Mouse (Mus musculus) intestine, postnatal 0 days (tissue): ENCODE data around the gene Klf11. TPM values are rescaled to one million over a fixed set of nuclear protein-coding genes. Genes with fewer than 3 reads are reported as not detected.
"Not testable (repeated sequence)": the region's sequence is repeated elsewhere in the genome, so short reads cannot be mapped to it uniquely, and the experiment has no call there.

Source experiments
- ATAC-seq: fragments of 200-750 bp; cut with Nextera tagmentation; 2 replicates; pipeline ENCODE4 v1.8.0; 2017; ENCODE audit warnings: mild to moderate bottlenecking, moderate TSS enrichment, moderate library complexity
- H3K27ac ChIP-seq: fragments of 300-500 bp; sonication (generic); 2 replicates; pipeline ENCODE4 v1.5.1; 2014; ENCODE audit warnings: mild to moderate bottlenecking, low read depth, low read length, moderate library complexity
- H3K27me3 ChIP-seq: fragments of 300-500 bp; sonication (generic); replicated peaks from 2 replicates; pipeline ENCODE4 v1.6.1; 2014; ENCODE audit warnings: low read length, mixed read lengths; ENCODE audit not compliant: control insufficient read depth, insufficient read depth
- H3K36me3 ChIP-seq: fragments of 300-500 bp; sonication (generic); 2 replicates; pipeline ENCODE4 v1.6.1; 2014; ENCODE audit warnings: mild to moderate bottlenecking, moderate library complexity; ENCODE audit not compliant: control insufficient read depth, insufficient read depth
- H3K4me1 ChIP-seq: fragments of 300-500 bp; sonication (generic); replicated peaks from 2 replicates; pipeline ENCODE4 v1.6.1; 2014; ENCODE audit warnings: antibody characterized with exemption, low read length, mixed read lengths; ENCODE audit not compliant: control insufficient read depth, insufficient read depth
- H3K4me2 ChIP-seq: fragments of 300-500 bp; sonication (generic); replicated peaks from 2 replicates; pipeline ENCODE4 v1.6.1; 2014; ENCODE audit warnings: low read depth, mild to moderate bottlenecking, moderate library complexity
- H3K4me3 ChIP-seq: fragments of 300-500 bp; sonication (generic); 2 replicates; pipeline ENCODE4 v1.5.1; 2014; ENCODE audit warnings: low read depth, low read length
- H3K9ac ChIP-seq: fragments of 300-500 bp; sonication (generic); 2 replicates; pipeline ENCODE4 v1.6.1; 2014; ENCODE audit warnings: mild to moderate bottlenecking, low read depth, low read length
- H3K9me3 ChIP-seq: fragments of 300-500 bp; sonication (generic); 2 replicates; pipeline ENCODE4 v1.6.1; 2016; ENCODE audit warnings: mixed run types; ENCODE audit not compliant: control insufficient read depth
- CTCF ChIP-seq: sonication (generic); IDR thresholded peaks from 2 replicates; pipeline ENCODE4 v1.5.1; 2016; ENCODE audit warnings: low read depth, mild to moderate bottlenecking, control low read depth, antibody characterized with exemption, moderate library complexity
- WGBS: fragments of 180-500 bp; shearing (Covaris S2); extraction: QIAGEN DNeasy Blood & Tissue Kit; methylation state at CpG from one replicate; pipeline ENCODE4 v1.1.7; 2014; 5-methylcytosine and 5-hydroxymethylcytosine counted together
- polyA plus RNA-seq: library from polyadenylated mRNA; unstranded; fragments of >200 nt; fragmentation: Nextera tagmentation; extraction: Ambion mirVana; gene quantifications from 2 replicates; pipeline ENCODE4 v1.2.1, GENCODE M21; 2015

The Klf11 gene
- polyA plus RNA-seq, 1 experiment from 2014 or later = 8.1 TPM

DNA sequence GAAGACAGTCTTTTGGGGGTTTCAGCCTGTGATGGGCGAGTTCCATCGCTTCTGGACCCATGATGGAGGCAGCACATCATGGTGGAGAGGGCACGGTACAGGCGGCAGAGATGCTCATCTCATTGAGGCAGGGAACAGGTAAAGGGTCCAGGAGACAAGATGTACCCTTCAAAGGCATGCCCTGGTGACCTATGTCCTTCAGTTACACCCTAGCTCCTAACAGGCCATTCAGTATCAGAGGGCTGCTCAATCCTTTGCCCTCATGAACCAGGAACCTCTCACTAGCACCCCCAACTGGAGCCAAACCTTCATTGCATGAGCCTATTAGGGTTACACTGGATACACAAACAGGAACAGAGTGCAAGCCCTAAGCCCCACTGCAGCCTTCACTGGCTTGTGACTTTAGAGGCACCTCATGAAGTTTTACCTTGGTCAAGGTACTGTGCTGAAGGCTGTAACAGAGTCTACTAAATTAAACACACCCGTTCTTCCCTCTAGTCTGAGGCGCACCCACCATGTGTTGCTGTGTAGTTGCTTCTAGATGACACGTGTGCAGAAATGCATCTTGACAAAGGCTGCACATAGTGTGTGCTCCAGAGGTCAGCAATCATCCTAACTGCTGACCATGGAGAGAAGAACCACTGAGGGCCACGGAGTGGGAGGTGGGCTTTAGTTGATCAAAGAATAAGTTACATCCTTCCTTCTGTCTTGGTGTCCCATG, 46.6 kb downstream of the Klf11 start:
- Histone ChIP-seq H3K36me3 (no peaks in the 10 kb centered on the region), H3K9me3 (no peaks in the 10 kb centered on the region), H3K9ac (no peak overlapping the region), H3K4me1 (no peaks in the 10 kb centered on the region), H3K27ac (no peak overlapping the region), H3K4me2 (no peak overlapping the region), H3K27me3 (no peaks in the 10 kb centered on the region), H3K4me3 (no peak overlapping the region)
- 72% methylated on average over 8 of the region's 8 CpGs for WGBS
- ATAC-seq = peak; percentile 43; the same call in 1 of the 2 replicates
- peak; percentile 48 for TF ChIP-seq CTCF

DNA sequence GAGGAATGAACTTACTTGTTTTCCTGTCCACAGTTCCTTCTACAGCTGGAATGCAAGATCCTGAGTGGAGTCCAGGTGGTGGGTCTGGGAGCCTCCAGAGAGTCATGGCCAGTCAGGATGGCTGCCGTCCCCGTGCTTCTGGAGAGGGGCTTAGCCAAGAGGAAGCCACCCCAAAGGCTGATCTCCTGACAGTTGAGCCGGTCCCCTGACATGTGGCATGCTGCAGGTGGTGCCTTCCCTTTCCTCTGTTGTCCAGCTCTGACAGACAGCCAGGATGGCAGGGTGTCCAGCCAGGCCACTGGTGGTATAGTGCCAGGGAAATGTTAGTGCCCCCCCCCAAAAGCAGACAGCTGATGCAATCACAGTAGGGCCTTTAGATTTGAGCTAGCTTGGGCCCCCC, 47.4 kb downstream of the Klf11 start:
- ATAC-seq = no peak
- H3K4me2 ChIP-seq = no peak overlapping the region
- H3K9me3 ChIP-seq = no peaks in the 10 kb centered on the region
- H3K9ac ChIP-seq = no peak overlapping the region
- no peak for TF ChIP-seq CTCF
- H3K36me3 ChIP-seq = no peaks in the 10 kb centered on the region
- no peak overlapping the region for H3K27ac ChIP-seq
- 82% methylated on average over 3 of the region's 3 CpGs for WGBS
- no peak overlapping the region for H3K4me3 ChIP-seq
- no peaks in the 10 kb centered on the region for H3K4me1 ChIP-seq
- no peaks in the 10 kb centered on the region for H3K27me3 ChIP-seq

DNA sequence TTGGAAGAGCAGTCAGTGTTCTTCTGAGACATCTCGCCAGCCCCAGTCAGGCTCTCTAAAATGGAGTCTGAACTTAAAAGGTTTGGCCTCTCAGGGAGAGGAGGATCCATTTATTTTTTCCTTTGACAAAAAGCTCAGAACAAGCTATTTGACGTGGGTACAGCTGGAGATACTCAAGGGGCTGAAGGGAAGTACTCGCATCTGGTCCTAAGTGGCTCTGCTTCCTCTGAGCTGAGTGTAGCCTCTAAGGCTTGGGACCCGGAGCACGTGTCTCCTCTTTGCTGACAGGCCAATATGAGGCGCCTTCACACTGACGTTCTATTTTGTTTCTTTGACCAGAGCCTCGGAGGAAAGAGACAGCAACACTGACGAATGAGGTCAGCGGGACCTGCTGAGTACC, 48.5 kb downstream of the Klf11 start:
- ATAC-seq = no peak
- no peak for TF ChIP-seq CTCF
- Histone ChIP-seq H3K4me2 (no peak overlapping the region), H3K9me3 (no peaks in the 10 kb centered on the region), H3K4me3 (no peak overlapping the region), H3K9ac (no peak overlapping the region), H3K27me3 (no peaks in the 10 kb centered on the region), H3K4me1 (no peaks in the 10 kb centered on the region), H3K27ac (no peak overlapping the region), H3K36me3 (no peaks in the 10 kb centered on the region)
- WGBS = 61% methylated on average over 10 of the region's 10 CpGs

GRCm38 (mm10) chr12:24701621-24702020, 50.5 kb downstream of the Klf11 start:
- H3K9me3 ChIP-seq, H3K4me3 ChIP-seq, H3K27ac ChIP-seq, H3K36me3 ChIP-seq, ATAC-seq, H3K4me1 ChIP-seq, H3K27me3 ChIP-seq, H3K4me2 ChIP-seq, H3K9ac ChIP-seq: not testable (repeated sequence)
- WGBS = 90% methylated on average over 9 of the region's 9 CpGs
- TF ChIP-seq CTCF = peak; percentile 40; the same call in 1 of the 2 replicates

DNA sequence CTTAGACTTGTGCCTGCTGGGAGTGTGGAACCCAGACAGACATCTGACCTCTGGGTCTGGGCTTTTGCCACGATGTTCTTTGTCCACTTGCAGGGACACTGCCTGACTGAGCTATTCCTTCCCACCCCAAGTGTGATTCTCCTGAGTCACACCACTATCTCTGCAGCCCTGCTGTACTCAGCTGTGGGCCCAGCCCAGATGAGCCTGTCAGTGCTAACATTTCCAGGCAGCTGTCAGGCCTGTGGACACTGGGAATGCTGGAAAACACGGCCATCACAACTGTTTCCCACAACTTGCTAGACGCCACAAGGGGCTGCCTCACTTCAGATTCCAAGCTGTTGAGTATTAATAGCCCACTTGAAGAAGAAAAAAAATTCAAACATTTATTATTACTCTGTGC, 51.9 kb downstream of the Klf11 start:
- TF ChIP-seq CTCF = no peak
- Histone ChIP-seq H3K4me1 (no peaks in the 10 kb centered on the region), H3K9ac (no peak overlapping the region), H3K4me3 (no peak overlapping the region), H3K36me3 (no peaks in the 10 kb centered on the region), H3K4me2 (no peak overlapping the region), H3K9me3 (no peaks in the 10 kb centered on the region), H3K27ac (no peak overlapping the region), H3K27me3 (no peaks in the 10 kb centered on the region)
- no peak for ATAC-seq
- 69% methylated on average over 3 of the region's 3 CpGs for WGBS

- Histone ChIP-seq H3K36me3 (no peaks in the 10 kb centered on the region), H3K9me3 (no peaks in the 10 kb centered on the region), H3K4me3 (no peak overlapping the region), H3K4me1 (0 out of 2 replicates have a peak, but pooled peaks cover 5% of the 10 kb centered on the region), H3K4me2 (no peak overlapping the region), H3K27me3 (no peaks in the 10 kb centered on the region), H3K9ac (no peak overlapping the region), H3K27ac (no peak overlapping the region)
- no peak for TF ChIP-seq CTCF
- ATAC-seq = peak; percentile 55
- 61% methylated on average over 15 of the region's 15 CpGs for WGBS
Observed at GRCm38 (mm10) chr12:24705502-24706263, 54.6 kb downstream of the Klf11 start.
